Mouse (Mus musculus) heart, postnatal 14 days (tissue): ENCODE results near the gene Hoxb13. TPM values are rescaled to one million over a fixed set of nuclear protein-coding genes. Genes with fewer than 3 reads are reported as not detected.

Experiments used
- DNase-seq, 2 experiments: peaks; one replicate each; pipeline ENCODE4 v3.0.0; 2021 to 2022
- intact Hi-C: fragments of 180-260 bp; cut with DNase I; formaldehyde crosslinking; loops from one replicate; pipeline ENCODE4 v1.15.1; 2025
- total RNA-seq, 2 experiments: library from RNA; stranded (reverse); gene quantifications; 2 replicates each; pipeline ENCODE4 v1.2.3; 2021

The Hoxb13 gene
- total RNA-seq, 2 experiments from 2014 or later = not detected

- DNase-seq = peak; percentile 46 to 67
- intact Hi-C loops = no loop called here
Observed at GRCm38 (mm10) chr11:96240211-96240610, 46.1 kb downstream of the Hoxb13 start.

Other genes starting within 250 kb of the Hoxb13 start
- under 1 TPM; 0.46 to 0.76 TPM for gene Igf2bp1, start 188.4 kb upstream of the Hoxb13 start, total RNA-seq
- gene Gip, start 169.8 kb upstream of the Hoxb13 start, total RNA-seq = not detected
- gene Snf8, start 159.4 kb upstream of the Hoxb13 start, total RNA-seq = 10 to 100 TPM; 45.8 to 51.2 TPM
- gene Ube2z, start 128.9 kb upstream of the Hoxb13 start, total RNA-seq = 10 to 100 TPM; 31.9 to 36.8 TPM
- gene Atp5g1, start 118.6 kb upstream of the Hoxb13 start, total RNA-seq = 1,000 to 10,000 TPM; 3,151 to 3,310 TPM
- not detected for gene Calcoco2, start 82.4 kb upstream of the Hoxb13 start, total RNA-seq
- gene Ttll6, start 60.5 kb upstream of the Hoxb13 start, total RNA-seq = under 1 TPM in 1 of 2 experiments, not detected in 1; 0.07 TPM
- gene Hoxb9, start 77.1 kb downstream of the Hoxb13 start, total RNA-seq = not detected
- gene Hoxb8, start 87.6 kb downstream of the Hoxb13 start, total RNA-seq = not detected
- not detected for gene Hoxb7, start 92.3 kb downstream of the Hoxb13 start, total RNA-seq
- not detected for gene Hoxb6, start 98.2 kb downstream of the Hoxb13 start, total RNA-seq
- gene Hoxb5, start 109.0 kb downstream of the Hoxb13 start, total RNA-seq = under 1 TPM; 0.19 to 0.22 TPM
- 1 to 10 TPM; 1.0 to 1.3 TPM for gene Hoxb4, start 124.0 kb downstream of the Hoxb13 start, total RNA-seq
- gene Hoxb3, start 129.0 kb downstream of the Hoxb13 start, total RNA-seq = under 1 TPM; 0.76 to 0.79 TPM
- 1 to 10 TPM in 1 of 2 experiments, under 1 TPM in 1; 0.78 to 1.3 TPM for gene Hoxb2, start 156.2 kb downstream of the Hoxb13 start, total RNA-seq
- gene Hoxb1, start 171.4 kb downstream of the Hoxb13 start, total RNA-seq = not detected